Mouse (Mus musculus) kidney, adult 2 months (tissue): ENCODE measurements around the gene Ror1.

Experiments
- CTCF ChIP-seq: fragments of 200-500 bp; conservative IDR thresholded peaks from 2 replicates; pipeline ENCODE4 v1.5.1; 2011; ENCODE audit warnings: low read depth, mild to moderate bottlenecking, control low read depth, low read length, moderate library complexity, mixed read lengths; ENCODE audit not compliant: insufficient read depth, insufficient read length
- POLR2A ChIP-seq: fragments of 200-500 bp; IDR thresholded peaks from one replicate; pipeline ENCODE4 v1.6.1; 2011; ENCODE audit warnings: low read depth, low read length, control low read depth

DNA sequence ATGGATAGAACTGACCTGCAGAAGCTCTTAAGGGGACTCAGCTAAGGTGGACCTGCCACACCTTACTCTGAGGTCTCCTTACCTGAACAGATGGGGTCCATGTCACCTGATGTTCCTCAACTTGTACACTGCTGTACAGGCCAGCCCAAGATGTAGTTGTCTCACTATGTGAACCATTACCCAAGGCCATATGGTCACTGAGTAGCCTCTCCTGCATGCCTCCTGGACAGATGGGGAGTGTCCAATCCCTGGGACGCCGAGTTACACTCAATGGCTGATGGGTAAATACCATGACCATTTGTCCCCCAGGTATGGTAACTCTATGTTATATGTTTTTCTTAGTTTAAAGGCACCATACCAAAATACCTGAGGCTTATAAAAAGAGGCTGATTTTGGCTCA lies 29.9 kb upstream of the Ror1 start:
- no peak for TF ChIP-seq CTCF
- TF ChIP-seq POLR2A: no peak
